Mouse (Mus musculus) heart, adult 2 months (tissue): ENCODE measurements around the gene Arhgap29.

Experiments
- EP300 ChIP-seq: fragments of 200-500 bp; IDR thresholded peaks from 2 replicates; pipeline ENCODE4 v1.6.1; 2011; ENCODE audit warnings: low read depth, low read length, control low read depth; ENCODE audit not compliant: insufficient read depth
- POLR2A ChIP-seq: fragments of 200-500 bp; IDR thresholded peaks from 2 replicates; pipeline ENCODE4 v1.6.1; 2011; ENCODE audit warnings: mild to moderate bottlenecking, low read depth, low read length, control low read depth; ENCODE audit not compliant: insufficient read depth

DNA sequence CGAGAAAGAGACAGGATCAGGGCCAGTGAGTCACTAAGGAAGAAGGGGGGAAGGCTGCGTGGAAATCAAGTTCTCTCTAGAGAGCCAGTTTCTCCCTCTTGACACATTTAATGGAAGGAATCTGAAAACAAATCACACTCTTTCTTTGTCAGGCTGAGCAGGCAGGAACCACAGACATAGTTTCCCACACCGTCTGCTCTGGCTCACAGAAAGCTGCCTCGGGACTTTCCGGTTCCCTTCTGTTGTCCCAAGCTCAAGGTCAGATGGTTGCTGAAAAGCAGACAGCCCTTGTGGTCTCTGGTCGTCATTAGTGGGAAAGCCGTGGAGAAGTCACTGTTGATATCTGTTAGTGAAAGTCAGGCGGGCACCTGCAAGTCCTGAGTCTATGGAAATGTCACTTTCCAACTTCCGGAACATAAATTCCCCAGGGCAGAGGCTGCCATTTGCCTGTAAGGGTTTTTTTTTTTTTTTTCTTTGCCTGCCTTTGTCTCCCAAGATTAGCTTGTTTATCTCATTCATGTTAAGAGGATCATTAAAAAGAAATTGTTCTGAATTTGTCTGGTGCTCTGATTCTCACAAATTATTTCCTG, 81.0 kb downstream of the Arhgap29 start:
- TF ChIP-seq EP300, result 0 out of 2 replicates have a peak, but pooled peaks have one; percentile 24
- TF ChIP-seq POLR2A, result no peak
